Mouse (Mus musculus): ENCODE results near the gene P3h4. TPM values are rescaled to one million over a fixed set of nuclear protein-coding genes. Genes with fewer than 3 reads are reported as not detected.

Gene P3h4
- polyA plus RNA-seq, 1 experiment from 2014 or later: 55.3 TPM

DNA sequence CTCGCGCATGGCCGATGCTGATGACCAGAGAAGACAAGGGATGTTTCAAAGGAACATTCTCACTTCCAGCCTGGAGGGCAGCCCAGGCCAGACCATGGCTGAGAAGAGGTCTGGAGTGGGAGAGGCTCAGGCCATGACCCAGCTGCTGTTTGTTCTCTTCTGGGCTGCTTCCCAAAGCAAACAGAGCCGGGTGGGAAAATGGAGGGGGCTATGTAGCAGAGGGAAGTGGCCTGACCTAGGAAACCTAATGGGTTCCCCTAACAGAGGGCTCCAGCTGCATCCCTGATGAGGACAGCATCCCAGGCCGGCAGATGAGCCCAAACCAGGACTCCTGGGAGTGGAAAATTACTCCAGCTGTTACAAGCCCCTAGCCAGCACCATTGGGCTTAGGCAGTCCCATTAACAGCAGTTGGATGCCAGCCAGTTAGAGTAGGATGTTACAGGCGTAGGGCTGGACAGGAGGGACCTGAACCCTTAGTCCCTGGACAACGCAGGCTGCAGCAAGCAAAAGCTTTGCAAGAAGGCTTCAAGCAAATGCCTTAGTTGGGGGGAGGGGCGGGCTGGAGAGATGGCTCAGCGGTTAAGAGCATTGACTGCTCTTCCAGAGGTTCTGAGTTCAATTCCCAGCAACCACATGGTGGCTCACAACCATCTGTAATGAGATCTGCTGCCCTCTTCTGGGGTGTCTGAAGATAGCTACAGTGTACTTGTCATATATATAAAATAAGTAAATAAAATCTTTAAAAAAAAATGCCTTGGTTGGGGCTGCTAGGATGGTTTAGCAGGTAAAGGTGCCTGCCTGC is 23.4 kb downstream of the P3h4 start:
- Histone ChIP-seq H3K27me3 (replicated peaks; ENCODE audit: control insufficient read depth, insufficient read depth, low read length) (no peaks in the 10 kb centered on the region), H3K4me1 (replicated peaks; ENCODE audit: control insufficient read depth, insufficient read depth, low read length) (peaks cover 69% of the 10 kb centered on the region), H3K9ac (ENCODE audit: low read length) (no peak overlapping the region), H3K27ac (ENCODE audit: low read depth) (peak overlapping the region; percentile 19; the same call in 1 of the 2 replicates), H3K9me3 (ENCODE audit: control insufficient read depth, low read length) (no peaks in the 10 kb centered on the region), H3K36me3 (ENCODE audit: control insufficient read depth, insufficient read depth, low read length) (no peaks in the 10 kb centered on the region), H3K4me3 (ENCODE audit: low read depth, low read length) (no peak overlapping the region), H3K4me2 (ENCODE audit: low read length) (no peak overlapping the region)
- 42% methylated on average over 9 of the region's 9 CpGs for WGBS
- ATAC-seq (replicated peaks; ENCODE audit: low FRiP score, low TSS enrichment, low read depth) (no peak), DNase-seq (ENCODE audit: low spot score) (no peak)

- Histone ChIP-seq H3K27me3 (replicated peaks; ENCODE audit: control insufficient read depth, insufficient read depth, low read length) (no peaks in the 10 kb centered on the region), H3K9me3 (ENCODE audit: control insufficient read depth, low read length) (no peaks in the 10 kb centered on the region), H3K4me1 (replicated peaks; ENCODE audit: control insufficient read depth, insufficient read depth, low read length) (peaks cover 59% of the 10 kb centered on the region), H3K27ac (ENCODE audit: low read depth) (0 out of 2 replicates have a peak overlapping the region, but pooled peaks have one; percentile 19), H3K4me3 (ENCODE audit: low read depth, low read length) (no peak overlapping the region), H3K4me2 (ENCODE audit: low read length) (no peak overlapping the region), H3K36me3 (ENCODE audit: control insufficient read depth, insufficient read depth, low read length) (peaks cover 13% of the 10 kb centered on the region), H3K9ac (ENCODE audit: low read length) (no peak overlapping the region)
- 37% methylated on average over 8 of the region's 8 CpGs for WGBS
- ATAC-seq (replicated peaks; ENCODE audit: low FRiP score, low TSS enrichment, low read depth): no peak
- DNase-seq (ENCODE audit: low spot score): no peak
Measured at GRCm38 (mm10) chr11:100389931-100390445, 24.6 kb downstream of the P3h4 start.

- no peak overlapping the region for H3K9ac ChIP-seq (ENCODE audit: low read length)
- ATAC-seq (replicated peaks; ENCODE audit: low FRiP score, low TSS enrichment, low read depth) (no peak), DNase-seq (ENCODE audit: low spot score) (no peak)
- H3K36me3 ChIP-seq (ENCODE audit: control insufficient read depth, insufficient read depth, low read length): peaks cover 25% of the 10 kb centered on the region
- 65% methylated on average over 6 of the region's 6 CpGs for WGBS
- no peaks in the 10 kb centered on the region for H3K27me3 ChIP-seq (replicated peaks; ENCODE audit: control insufficient read depth, insufficient read depth, low read length)
- H3K4me2 ChIP-seq (ENCODE audit: low read length): peak overlapping the region; percentile 34
- no peaks in the 10 kb centered on the region for H3K9me3 ChIP-seq (ENCODE audit: control insufficient read depth, low read length)
- no peak overlapping the region for H3K4me3 ChIP-seq (ENCODE audit: low read depth, low read length)
- H3K4me1 ChIP-seq (replicated peaks; ENCODE audit: control insufficient read depth, insufficient read depth, low read length): peaks cover 49% of the 10 kb centered on the region
- H3K27ac ChIP-seq (ENCODE audit: low read depth): peak overlapping the region; percentile 78
Measured at GRCm38 (mm10) chr11:100388588-100388987, 26.0 kb downstream of the P3h4 start.

- no peak overlapping the region for H3K9ac ChIP-seq (ENCODE audit: low read length)
Measured at GRCm38 (mm10) chr11:100387589-100388375, 26.9 kb downstream of the P3h4 start.

DNA sequence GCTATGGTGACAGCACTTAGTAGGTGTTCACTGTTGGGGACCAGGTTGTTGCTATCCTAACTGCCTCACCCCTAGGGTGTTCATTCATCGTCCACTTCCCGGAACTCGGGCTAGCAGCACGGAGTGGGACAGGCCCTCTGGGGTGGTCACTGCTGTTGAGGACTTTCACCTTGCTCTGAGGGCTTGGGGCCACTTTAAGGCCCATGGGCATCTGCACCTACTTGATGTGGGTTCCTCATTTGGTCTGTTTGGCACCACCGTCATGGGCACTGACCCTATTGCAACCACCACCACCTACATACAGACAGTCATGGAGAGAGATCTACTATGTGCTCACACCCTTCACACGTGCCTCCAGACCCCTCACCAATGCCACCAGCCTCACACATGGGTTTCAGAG is 27.5 kb downstream of the P3h4 start:
- H3K9me3 ChIP-seq (ENCODE audit: control insufficient read depth, low read length): no peaks in the 10 kb centered on the region
- H3K4me3 ChIP-seq (ENCODE audit: low read depth, low read length): no peak overlapping the region
- 84% methylated on average over 6 of the region's 6 CpGs for WGBS
- H3K27ac ChIP-seq (ENCODE audit: low read depth): peak overlapping the region; percentile 78
- H3K27me3 ChIP-seq (replicated peaks; ENCODE audit: control insufficient read depth, insufficient read depth, low read length): no peaks in the 10 kb centered on the region
- H3K4me2 ChIP-seq (ENCODE audit: low read length): 0 out of 2 replicates have a peak overlapping the region, but pooled peaks have one; percentile 7
- no peak for DNase-seq (ENCODE audit: low spot score)
- no peak for ATAC-seq (replicated peaks; ENCODE audit: low FRiP score, low TSS enrichment, low read depth)
- peaks cover 38% of the 10 kb centered on the region for H3K36me3 ChIP-seq (ENCODE audit: control insufficient read depth, insufficient read depth, low read length)
- H3K9ac ChIP-seq (ENCODE audit: low read length): no peak overlapping the region
- H3K4me1 ChIP-seq (replicated peaks; ENCODE audit: control insufficient read depth, insufficient read depth, low read length): peaks cover 43% of the 10 kb centered on the region

More at GRCm38 (mm10) chr11:100387589-100388375, 26.9 kb downstream of the P3h4 start:
- no peaks in the 10 kb centered on the region for H3K9me3 ChIP-seq (ENCODE audit: control insufficient read depth, low read length)
- peaks cover 47% of the 10 kb centered on the region for H3K4me1 ChIP-seq (replicated peaks; ENCODE audit: control insufficient read depth, insufficient read depth, low read length)
- no peaks in the 10 kb centered on the region for H3K27me3 ChIP-seq (replicated peaks; ENCODE audit: control insufficient read depth, insufficient read depth, low read length)
- H3K36me3 ChIP-seq (ENCODE audit: control insufficient read depth, insufficient read depth, low read length): peaks cover 33% of the 10 kb centered on the region
- peak; percentile 84 for DNase-seq (ENCODE audit: low spot score)
- 0 out of 2 replicates have a peak, but pooled peaks have one; percentile 32 for ATAC-seq (replicated peaks; ENCODE audit: low FRiP score, low TSS enrichment, low read depth)
- 18% methylated on average over 14 of the region's 14 CpGs for WGBS
- H3K27ac ChIP-seq (ENCODE audit: low read depth): peak overlapping the region; percentile 78
- peak overlapping the region; percentile 34 for H3K4me2 ChIP-seq (ENCODE audit: low read length)
- no peak overlapping the region for H3K4me3 ChIP-seq (ENCODE audit: low read depth, low read length)

- 53% methylated on average over 5 of the region's 5 CpGs for WGBS
- no peaks in the 10 kb centered on the region for H3K9me3 ChIP-seq (ENCODE audit: control insufficient read depth, low read length)
- peak overlapping the region; percentile 78 for H3K27ac ChIP-seq (ENCODE audit: low read depth)
- ATAC-seq (replicated peaks; ENCODE audit: low FRiP score, low TSS enrichment, low read depth): peak; percentile 76
- H3K4me1 ChIP-seq (replicated peaks; ENCODE audit: control insufficient read depth, insufficient read depth, low read length): peaks cover 43% of the 10 kb centered on the region
- H3K4me3 ChIP-seq (ENCODE audit: low read depth, low read length): no peak overlapping the region
- no peak for DNase-seq (ENCODE audit: low spot score)
- H3K36me3 ChIP-seq (ENCODE audit: control insufficient read depth, insufficient read depth, low read length): peaks cover 44% of the 10 kb centered on the region
- H3K27me3 ChIP-seq (replicated peaks; ENCODE audit: control insufficient read depth, insufficient read depth, low read length): no peaks in the 10 kb centered on the region
- 0 out of 2 replicates have a peak overlapping the region, but pooled peaks have one; percentile 4 for H3K4me2 ChIP-seq (ENCODE audit: low read length)
- H3K9ac ChIP-seq (ENCODE audit: low read length): no peak overlapping the region
Measured at GRCm38 (mm10) chr11:100386586-100386985, 28.1 kb downstream of the P3h4 start.

DNA sequence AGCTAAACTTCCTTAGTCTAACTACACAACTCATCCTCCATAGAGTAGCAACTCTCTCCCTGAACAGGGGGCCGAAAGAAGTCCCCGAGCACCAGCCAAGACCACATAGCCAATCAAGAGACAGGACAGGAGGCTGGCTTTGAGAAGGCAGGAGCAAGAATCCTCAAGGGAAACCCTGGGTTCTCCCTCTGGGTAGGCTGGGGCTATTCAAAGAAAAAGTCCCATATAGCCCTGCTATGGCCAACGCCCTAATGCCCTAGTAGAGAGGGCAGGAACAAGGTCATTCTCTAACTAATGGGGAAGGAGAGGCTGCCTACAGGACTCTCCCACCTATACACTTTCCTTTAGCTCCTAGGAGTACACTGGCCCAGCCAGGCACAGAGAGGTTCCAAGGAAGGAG is 29.6 kb downstream of the P3h4 start:
- Histone ChIP-seq H3K27ac (ENCODE audit: low read depth) (no peak overlapping the region), H3K4me3 (ENCODE audit: low read depth, low read length) (no peak overlapping the region), H3K27me3 (replicated peaks; ENCODE audit: control insufficient read depth, insufficient read depth, low read length) (no peaks in the 10 kb centered on the region), H3K4me1 (replicated peaks; ENCODE audit: control insufficient read depth, insufficient read depth, low read length) (peaks cover 32% of the 10 kb centered on the region), H3K36me3 (ENCODE audit: control insufficient read depth, insufficient read depth, low read length) (peaks cover 57% of the 10 kb centered on the region), H3K4me2 (ENCODE audit: low read length) (no peak overlapping the region), H3K9ac (ENCODE audit: low read length) (no peak overlapping the region), H3K9me3 (ENCODE audit: control insufficient read depth, low read length) (no peaks in the 10 kb centered on the region)
- no peak for DNase-seq (ENCODE audit: low spot score)
- no peak for ATAC-seq (replicated peaks; ENCODE audit: low FRiP score, low TSS enrichment, low read depth)
- 90% methylated on average over 3 of the region's 3 CpGs for WGBS

DNA sequence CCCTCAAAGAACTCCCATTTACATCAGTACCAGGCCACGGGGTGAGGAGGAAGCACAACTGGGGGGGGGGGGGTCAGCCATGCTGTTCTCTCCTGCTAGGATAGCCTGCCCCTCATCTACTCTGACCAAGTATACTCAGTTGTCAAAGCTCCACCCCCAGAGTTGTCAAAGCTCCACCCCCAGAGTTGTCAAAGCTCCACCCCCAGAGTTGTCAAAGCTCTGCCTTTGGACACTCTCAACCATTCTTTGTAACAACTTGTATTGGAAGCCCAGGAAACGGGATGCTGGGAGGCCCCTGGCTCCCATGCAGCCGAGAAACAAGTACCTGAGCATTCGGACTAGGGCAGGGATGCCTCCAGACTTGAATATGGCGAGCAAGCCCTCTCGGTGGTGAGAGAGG is 32.0 kb downstream of the P3h4 start:
- no peak overlapping the region for H3K27ac ChIP-seq (ENCODE audit: low read depth)
- peaks cover 76% of the 10 kb centered on the region for H3K36me3 ChIP-seq (ENCODE audit: control insufficient read depth, insufficient read depth, low read length)
- ATAC-seq (replicated peaks; ENCODE audit: low FRiP score, low TSS enrichment, low read depth) (no peak), DNase-seq (ENCODE audit: low spot score) (no peak)
- 87% methylated on average over 6 of the region's 6 CpGs for WGBS
- H3K4me3 ChIP-seq (ENCODE audit: low read depth, low read length): no peak overlapping the region
- no peaks in the 10 kb centered on the region for H3K9me3 ChIP-seq (ENCODE audit: control insufficient read depth, low read length)
- H3K4me1 ChIP-seq (replicated peaks; ENCODE audit: control insufficient read depth, insufficient read depth, low read length): peaks cover 13% of the 10 kb centered on the region
- H3K4me2 ChIP-seq (ENCODE audit: low read length): no peak overlapping the region
- no peaks in the 10 kb centered on the region for H3K27me3 ChIP-seq (replicated peaks; ENCODE audit: control insufficient read depth, insufficient read depth, low read length)
- no peak overlapping the region for H3K9ac ChIP-seq (ENCODE audit: low read length)

Measured in intestine, embryonic 14.5 days (tissue).